Mouse (Mus musculus) embryonic fibroblast, embryonic 13.5 days (primary cell): ENCODE results near the gene Arhgap24. TPM values are rescaled to one million over a fixed set of nuclear protein-coding genes. Genes with fewer than 3 reads are reported as not detected.
"Not testable (repeated sequence)": the region's sequence is repeated elsewhere in the genome, so short reads cannot be mapped to it uniquely, and the experiment has no call there.

Experiments
- H3K27ac ChIP-seq: 2 replicates; pipeline ENCODE4 v1.5.1; 2012; ENCODE audit warnings: low read length, control low read depth, inconsistent platforms; ENCODE audit not compliant: insufficient read depth
- H3K4me1 ChIP-seq: 2 replicates; pipeline ENCODE4 v1.6.1; 2011; ENCODE audit warnings: low read length; ENCODE audit not compliant: control insufficient read depth, insufficient read depth
- H3K4me3 ChIP-seq: 2 replicates; pipeline ENCODE4 v1.5.1; 2011; ENCODE audit warnings: mild to moderate bottlenecking, control low read depth, low read length; ENCODE audit not compliant: insufficient read depth
- CTCF ChIP-seq: IDR thresholded peaks from 2 replicates; pipeline ENCODE4 v1.5.1; 2011; ENCODE audit warnings: mild to moderate bottlenecking, control low read depth, low read length, moderate library complexity, borderline replicate concordance; ENCODE audit not compliant: insufficient read depth
- POLR2A ChIP-seq: IDR thresholded peaks from 2 replicates; pipeline ENCODE4 v1.6.1; 2011; ENCODE audit warnings: low read depth, mild to moderate bottlenecking, control low read depth, low read length, moderate library complexity
- polyA plus RNA-seq: library from polyadenylated mRNA; stranded (reverse); fragments of >200 nt; gene quantifications from 2 replicates; pipeline ENCODE4 v1.2.4, GENCODE M21; 2011; ENCODE audit warnings: low read depth; ENCODE audit not compliant: missing spikeins, insufficient read length

Arhgap24 gene
- polyA plus RNA-seq, 1 experiment, result 27.1 TPM

DNA sequence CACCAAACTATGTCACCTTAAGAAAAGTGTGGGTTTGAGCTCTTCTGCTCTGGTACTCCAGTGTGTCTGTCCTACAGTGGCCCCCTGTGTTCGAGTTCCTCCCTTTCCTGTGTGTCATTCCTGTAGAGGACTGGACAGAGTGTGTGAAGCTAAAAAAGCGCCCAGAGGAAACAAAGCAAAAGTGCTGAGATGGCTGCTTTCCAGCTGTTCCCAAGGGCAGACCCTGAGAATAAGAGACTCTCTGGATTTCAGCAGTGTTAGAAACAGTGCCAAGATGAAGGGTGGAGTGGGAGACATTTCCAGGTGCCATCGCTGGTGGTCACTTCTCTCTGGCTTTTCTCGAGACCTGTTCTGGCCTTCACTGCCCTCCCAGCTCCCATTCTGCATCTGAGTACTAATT, 366.7 kb downstream of the Arhgap24 start:
- Histone ChIP-seq H3K4me3 (no peak overlapping the region), H3K27ac (no peak overlapping the region), H3K4me1 (no peaks in the 10 kb centered on the region; the same call in 1 of the 2 replicates)
- TF ChIP-seq POLR2A (no peak), CTCF (no peak)

DNA sequence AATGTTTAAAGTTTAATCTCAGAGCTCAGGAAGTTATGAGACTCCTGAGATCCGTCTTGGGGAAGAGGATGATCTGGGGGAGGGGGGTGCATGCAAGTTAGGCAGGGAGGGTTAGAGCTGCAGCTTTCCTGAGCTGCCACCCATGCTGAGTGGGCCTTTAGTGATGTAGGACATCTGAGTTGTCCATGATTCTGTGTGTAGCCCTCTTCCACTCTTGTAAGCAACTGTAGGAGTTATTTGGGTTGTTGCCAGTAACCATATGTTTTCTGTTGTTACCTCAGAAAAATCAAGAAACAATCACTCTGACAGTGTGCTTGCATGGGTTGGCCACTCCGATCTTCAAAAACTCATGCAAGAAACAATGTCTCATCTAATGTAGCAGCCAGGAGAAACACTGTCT, 370.6 kb downstream of the Arhgap24 start:
- Histone ChIP-seq H3K4me1 (no peaks in the 10 kb centered on the region; the same call in 1 of the 2 replicates), H3K27ac (no peak overlapping the region), H3K4me3 (no peak overlapping the region)
- no peak for TF ChIP-seq POLR2A
- TF ChIP-seq CTCF, result no peak

GRCm38 (mm10) chr5:102853750-102854149, 372.6 kb downstream of the Arhgap24 start:
- Histone ChIP-seq H3K4me3 (no peak overlapping the region), H3K4me1 (peaks cover 2% of the 10 kb centered on the region; the same call in 1 of the 2 replicates), H3K27ac (no peak overlapping the region)
- TF ChIP-seq POLR2A, result no peak
- no peak for TF ChIP-seq CTCF

DNA sequence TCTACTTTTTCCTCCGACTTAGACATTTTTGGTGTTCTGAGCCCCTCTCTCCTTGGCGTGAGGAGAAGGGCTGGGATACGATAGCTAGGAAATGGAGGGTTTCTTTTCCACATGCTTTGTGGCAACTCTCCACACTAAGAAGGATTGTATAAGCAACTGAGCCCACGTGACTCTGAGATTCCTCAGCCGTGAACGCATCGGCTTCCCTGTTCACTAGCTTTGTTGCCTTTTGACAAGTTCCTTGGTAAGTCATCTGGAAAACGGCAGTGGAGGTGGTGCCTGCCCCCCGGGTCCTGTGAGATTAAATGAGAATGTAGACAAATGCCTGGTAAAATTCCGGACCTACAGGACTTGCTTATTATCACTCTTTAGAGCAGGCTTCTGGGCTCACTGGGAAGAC, 374.6 kb downstream of the Arhgap24 start:
- Histone ChIP-seq H3K4me3 (no peak overlapping the region), H3K27ac (0 out of 2 replicates have a peak overlapping the region, but pooled peaks have one; percentile 15), H3K4me1 (peaks cover 8% of the 10 kb centered on the region)
- TF ChIP-seq CTCF (no peak), POLR2A (no peak)

DNA sequence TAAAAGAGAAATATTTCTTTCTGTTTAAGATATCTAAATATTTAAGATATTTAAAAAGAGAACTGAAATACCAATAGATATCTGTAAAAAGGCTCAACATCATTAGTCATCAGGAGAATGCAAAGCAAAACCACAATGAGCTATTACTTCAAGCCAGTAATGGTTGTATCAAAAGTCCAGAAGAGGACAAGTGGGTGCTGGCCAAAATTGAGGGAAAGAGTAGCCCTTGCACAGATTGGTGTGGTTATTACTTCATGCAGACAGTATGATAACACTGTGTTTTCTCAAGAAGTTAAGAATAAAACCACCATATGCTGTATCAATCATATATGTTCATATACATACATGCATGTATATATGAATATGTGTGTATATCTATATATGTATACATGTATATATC, 376.9 kb downstream of the Arhgap24 start:
- Histone ChIP-seq H3K4me3 (no peak overlapping the region), H3K27ac (no peak overlapping the region), H3K4me1 (peaks cover 8% of the 10 kb centered on the region)
- TF ChIP-seq POLR2A (no peak), CTCF (no peak)

DNA sequence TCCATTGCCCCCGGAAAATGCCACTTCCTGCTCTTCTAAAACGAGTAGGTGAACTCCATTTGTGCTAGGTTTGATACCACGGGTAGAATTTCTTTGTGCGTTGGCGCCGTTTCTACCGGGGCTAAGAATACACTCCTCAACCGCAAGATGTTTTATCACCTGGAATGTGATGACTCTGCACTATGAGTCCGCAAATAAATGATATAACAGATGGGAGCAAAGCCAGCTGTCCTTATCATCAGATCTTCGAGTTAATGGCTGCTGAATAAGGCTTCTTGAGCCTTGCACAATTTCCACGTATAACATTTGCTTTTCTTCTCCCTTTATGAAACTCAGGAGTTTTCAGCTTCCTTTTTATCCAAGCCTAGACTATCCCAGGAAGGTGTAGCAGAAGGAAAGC, 378.6 kb downstream of the Arhgap24 start:
- Histone ChIP-seq H3K4me1 (peaks cover 8% of the 10 kb centered on the region), H3K27ac (no peak overlapping the region), H3K4me3 (no peak overlapping the region)
- TF ChIP-seq CTCF (no peak), POLR2A (no peak)

DNA sequence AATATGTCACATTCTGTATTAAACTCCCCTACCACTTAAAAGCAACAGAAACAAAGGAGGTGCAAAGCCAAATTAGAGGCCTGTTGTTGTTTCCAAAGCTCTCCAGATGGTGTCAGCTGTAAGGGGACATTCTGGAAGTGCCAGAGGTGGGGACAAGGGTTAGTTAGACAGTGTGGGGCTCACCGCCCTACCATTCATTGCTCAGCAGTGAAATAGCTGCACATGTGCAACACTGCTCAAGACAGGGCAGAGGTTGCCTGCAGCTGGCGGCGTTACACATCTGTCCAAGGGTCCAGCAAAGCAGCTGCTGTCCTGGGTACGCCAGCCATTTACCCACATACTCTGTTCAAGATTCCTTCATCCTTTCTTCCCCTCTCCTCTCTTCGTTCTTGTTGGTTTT, 387.0 kb downstream of the Arhgap24 start:
- Histone ChIP-seq H3K4me1 (no peaks in the 10 kb centered on the region), H3K27ac (no peak overlapping the region), H3K4me3 (no peak overlapping the region)
- TF ChIP-seq POLR2A (no peak), CTCF (no peak)

DNA sequence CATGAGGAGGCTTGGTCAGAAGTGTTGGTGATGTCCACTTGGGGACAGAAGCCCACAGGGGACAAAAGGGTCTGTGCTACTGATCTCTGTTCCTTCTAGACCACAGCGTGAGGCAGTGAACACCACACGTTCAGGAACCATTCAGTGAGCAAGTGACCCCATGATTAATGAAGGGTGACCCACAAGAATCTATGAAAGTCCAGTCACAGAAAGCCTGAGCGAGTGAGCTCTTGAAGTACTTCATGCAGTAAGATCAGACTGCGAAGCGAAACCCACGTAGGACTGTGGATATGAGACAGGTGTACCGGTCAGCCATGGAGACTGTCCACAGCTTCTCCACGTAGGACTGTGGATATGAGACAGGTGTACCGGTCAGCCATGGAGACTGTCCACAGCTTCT, 391.8 kb downstream of the Arhgap24 start:
- not testable (repeated sequence) for H3K4me3 ChIP-seq, H3K4me1 ChIP-seq, H3K27ac ChIP-seq

DNA sequence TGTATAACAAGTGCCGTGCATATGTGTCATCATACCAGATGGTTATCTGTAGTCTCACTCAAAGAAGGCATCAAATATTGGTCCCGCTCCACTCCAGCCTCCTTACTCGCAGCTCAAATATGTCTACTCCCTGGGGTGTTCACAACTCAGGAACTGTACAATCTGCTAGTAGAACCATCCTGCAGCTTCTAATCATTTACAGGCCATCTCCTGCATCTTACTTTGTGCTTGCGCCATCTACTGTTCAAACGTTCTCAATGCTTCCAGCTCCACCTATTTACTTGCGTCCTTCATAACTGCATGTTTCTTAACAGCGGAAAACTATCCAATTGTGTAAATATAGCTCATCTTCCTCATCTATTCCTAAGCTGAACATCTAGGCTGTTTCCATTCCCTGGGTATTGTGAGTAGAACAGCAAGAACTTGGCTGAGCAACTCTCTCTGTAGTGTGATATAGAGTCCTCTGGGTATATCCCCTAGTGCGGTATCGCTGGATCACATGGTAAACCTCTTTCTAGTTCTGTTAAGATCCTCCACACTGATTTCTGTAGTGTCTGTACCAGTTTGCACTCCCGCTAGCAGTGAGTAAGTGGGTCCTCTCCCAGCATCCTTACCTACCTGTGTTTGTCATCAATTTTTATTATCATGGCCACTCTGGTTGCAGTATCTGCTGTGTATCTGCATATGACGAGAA, 393.6 kb downstream of the Arhgap24 start:
- H3K4me1 ChIP-seq, result peaks cover 3% of the 10 kb centered on the region; the same call in 1 of the 2 replicates
- TF ChIP-seq CTCF, result no peak
- no peak for TF ChIP-seq POLR2A
- no peak overlapping the region for H3K4me3 ChIP-seq
- H3K27ac ChIP-seq, result no peak overlapping the region

DNA sequence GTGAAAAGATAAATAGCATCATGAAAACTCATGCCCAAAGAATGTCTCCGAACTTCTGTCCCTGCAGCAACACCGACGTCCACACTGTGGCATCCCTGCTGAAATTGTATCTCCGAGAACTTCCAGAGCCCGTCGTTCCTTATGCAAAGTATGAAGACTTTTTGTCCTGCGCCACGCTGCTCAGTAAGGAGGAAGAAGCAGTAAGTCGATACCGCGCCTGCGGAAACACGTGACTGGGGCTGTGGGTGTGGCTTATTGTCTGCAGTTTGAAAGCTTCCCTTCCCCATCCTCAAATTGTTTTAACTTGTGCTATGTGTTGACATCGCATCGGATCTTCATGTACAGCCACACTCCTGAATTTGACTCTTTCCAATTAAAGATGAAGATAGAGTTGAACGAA, 394.4 kb downstream of the Arhgap24 start:
- peaks cover 3% of the 10 kb centered on the region; the same call in 1 of the 2 replicates for H3K4me1 ChIP-seq
- TF ChIP-seq POLR2A (no peak), CTCF (no peak)
- no peak overlapping the region for H3K27ac ChIP-seq
- H3K4me3 ChIP-seq, result no peak overlapping the region
